Mouse (Mus musculus): Measurements from ENCODE around the gene E030030I06Rik. TPM values are rescaled to one million over a fixed set of nuclear protein-coding genes. Genes with fewer than 3 reads are reported as not detected.
"Not testable (repeated sequence)": the region's sequence is repeated elsewhere in the genome, so short reads cannot be mapped to it uniquely, and the experiment has no call there.

The E030030I06Rik gene
- polyA plus RNA-seq, 1 experiment, result 9.8 TPM

DNA sequence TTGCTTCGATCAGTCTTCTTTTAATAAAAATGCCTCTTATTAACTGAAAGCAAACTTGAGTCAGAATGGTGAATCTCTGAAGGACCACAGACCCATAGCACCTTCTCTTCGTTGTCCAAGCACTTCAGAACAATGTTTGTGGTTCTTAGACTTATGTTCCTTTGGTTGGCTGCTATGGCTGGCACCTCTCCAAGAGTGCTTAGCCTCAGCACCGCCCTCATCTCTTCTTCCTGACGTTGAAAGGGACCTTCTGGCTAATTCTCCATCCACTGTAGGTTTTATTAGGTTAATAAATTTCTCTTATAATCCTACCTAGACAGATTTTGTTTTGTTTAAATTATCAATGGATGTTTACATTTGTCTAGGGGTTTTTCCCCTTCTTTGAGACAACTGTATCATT lies 78.5 kb downstream of the E030030I06Rik start:
- H3K27ac ChIP-seq (ENCODE audit: control insufficient read depth, insufficient read depth, low read depth, low read length, poor library complexity), result no peak overlapping the region
- 19% methylated on average over 4 of the region's 4 CpGs for WGBS

DNA sequence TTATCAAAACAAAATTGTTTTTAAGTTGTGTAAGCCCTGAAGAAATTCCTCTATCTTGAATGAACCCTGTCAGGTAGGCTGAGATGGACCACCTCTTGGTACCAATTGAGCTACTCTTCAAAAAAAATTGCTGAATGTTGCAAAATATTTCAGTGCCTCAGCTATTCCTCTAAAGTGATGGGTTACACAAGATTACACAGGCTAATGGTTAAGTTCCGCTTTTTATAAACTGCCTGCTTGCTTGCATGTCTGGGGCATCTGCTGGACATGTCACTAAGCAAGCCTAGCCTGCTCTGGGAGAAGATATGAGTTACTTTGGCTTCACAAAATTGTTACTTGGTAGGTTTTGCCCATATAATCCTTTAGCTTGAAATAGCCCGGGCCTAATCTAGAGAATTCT lies 78.9 kb downstream of the E030030I06Rik start:
- TF ChIP-seq POLR2A (IDR thresholded peaks at IDR 0.05; ENCODE audit: borderline replicate concordance, control insufficient read depth, low read depth, low read length) (no peak), CTCF (IDR thresholded peaks at IDR 0.05; ENCODE audit: control insufficient read depth, insufficient read depth, low read length) (no peak)
- Histone ChIP-seq H3K27ac (ENCODE audit: control insufficient read depth, insufficient read depth, low read depth, low read length, poor library complexity) (no peak overlapping the region), H3K4me3 (replicated peaks; ENCODE audit: control insufficient read depth, low read depth, low read length) (no peak overlapping the region), H3K4me1 (ENCODE audit: control insufficient read depth, insufficient read depth, low read length) (peaks cover 2% of the 10 kb centered on the region)
- WGBS, result 36% methylated on average over 2 of the region's 2 CpGs

More for the DNA sequence above, 78.5 kb downstream of the E030030I06Rik start:
- H3K4me1 ChIP-seq (ENCODE audit: control insufficient read depth, insufficient read depth, low read length), result peaks cover 2% of the 10 kb centered on the region
- no peak for TF ChIP-seq CTCF (IDR thresholded peaks at IDR 0.05; ENCODE audit: control insufficient read depth, insufficient read depth, low read length)
- no peak for TF ChIP-seq POLR2A (IDR thresholded peaks at IDR 0.05; ENCODE audit: borderline replicate concordance, control insufficient read depth, low read depth, low read length)
- H3K4me3 ChIP-seq (replicated peaks; ENCODE audit: control insufficient read depth, low read depth, low read length), result no peak overlapping the region

- not testable (repeated sequence) for H3K4me1 ChIP-seq (ENCODE audit: control insufficient read depth, insufficient read depth, low read length); H3K4me3 ChIP-seq (replicated peaks; ENCODE audit: control insufficient read depth, low read depth, low read length); H3K27ac ChIP-seq (ENCODE audit: control insufficient read depth, insufficient read depth, low read depth, low read length, poor library complexity)
- 86% methylated on average over 7 of the region's 7 CpGs for WGBS
These were observed 81.1 kb downstream of the E030030I06Rik start, which contains the start of gene 4930444G20Rik for GRCm38 (mm10) chr10:22067979-22068378. Gene 4930444G20Rik (minus strand): TSS chr10:22068079.

Other genes with a start within 250 kb of the E030030I06Rik start
- gene 4930444G20Rik, start 81.2 kb downstream of the E030030I06Rik start, polyA plus RNA-seq (2011; ENCODE audit: insufficient read depth, insufficient read length, low replicate concordance, missing spikeins), result not detected in 2 replicates
- gene Raet1e, start 9.3 kb upstream of the E030030I06Rik start, polyA plus RNA-seq (2011; ENCODE audit: insufficient read depth, insufficient read length, low replicate concordance, missing spikeins), result 1.6 TPM in 1 of 2 replicates, not detected in the other
- gene H60b, start 9.3 kb upstream of the E030030I06Rik start, polyA plus RNA-seq (2011; ENCODE audit: insufficient read depth, insufficient read length, low replicate concordance, missing spikeins), result not detected in 2 replicates
- 1.5 TPM in 1 of 2 replicates, not detected in the other for gene Raet1d, start 211.3 kb upstream of the E030030I06Rik start, polyA plus RNA-seq (2011; ENCODE audit: insufficient read depth, insufficient read length, low replicate concordance, missing spikeins)